Mouse (Mus musculus) myocyte (in vitro differentiated cells): ENCODE data around the gene Gng11. TPM values are rescaled to one million over a fixed set of nuclear protein-coding genes. Genes with fewer than 3 reads are reported as not detected.

ENCODE experiments used
- H3K27me3 ChIP-seq: one replicate; pipeline ENCODE4 v1.6.1; 2011; ENCODE audit not compliant: control insufficient read depth, insufficient read depth, insufficient read length
- H3K36me3 ChIP-seq: one replicate; pipeline ENCODE4 v1.6.1; 2011; ENCODE audit not compliant: control insufficient read depth, insufficient read depth
- H3K4me2 ChIP-seq: one replicate; pipeline ENCODE4 v1.6.1; 2011; ENCODE audit warnings: low read depth, control low read depth
- H3K4me3 ChIP-seq: one replicate; pipeline ENCODE4 v1.5.1; 2011; ENCODE audit warnings: mild to moderate bottlenecking, control low read depth, moderate library complexity
- H3K79me2 ChIP-seq: one replicate; pipeline ENCODE4 v1.6.1; 2011; ENCODE audit not compliant: control insufficient read depth, insufficient read depth
- H3ac ChIP-seq: one replicate; pipeline ENCODE4 v1.6.1; 2011; ENCODE audit not compliant: control insufficient read depth, insufficient read length
- CEBPB ChIP-seq: IDR thresholded peaks from 2 replicates; pipeline ENCODE4 v1.6.1; 2011; ENCODE audit warnings: mild to moderate bottlenecking, moderate library complexity; ENCODE audit not compliant: poor library complexity, insufficient read depth, severe bottlenecking
- E2F4 ChIP-seq: IDR thresholded peaks from one replicate; pipeline ENCODE4 v1.6.1; 2011; ENCODE audit warnings: mild to moderate bottlenecking, control low read depth, moderate library complexity; ENCODE audit not compliant: insufficient read depth
- MAX ChIP-seq: IDR thresholded peaks from one replicate; pipeline ENCODE4 v1.6.1; 2011; ENCODE audit warnings: low read depth, mild to moderate bottlenecking, control low read depth
- MYOD1 ChIP-seq, 3 experiments: IDR thresholded peaks; one replicate each; pipeline ENCODE4 v1.6.1; 2011; ENCODE audit warnings: control low read depth in 2 of 3, low read depth in 2 of 3, mild to moderate bottlenecking in 2 of 3, moderate library complexity in 1 of 3; ENCODE audit not compliant: insufficient read length in 2 of 3, control insufficient read depth in 1 of 3
- MYOG ChIP-seq, 3 experiments: IDR thresholded peaks; one replicate each; pipeline ENCODE4 v1.6.1; 2011; ENCODE audit warnings: control low read depth in 2 of 3, low read depth in 2 of 3, mild to moderate bottlenecking in 2 of 3; ENCODE audit not compliant: insufficient read length in 2 of 3, control insufficient read depth in 1 of 3, insufficient read depth in 1 of 3
- POLR2A ChIP-seq: IDR thresholded peaks from one replicate; pipeline ENCODE4 v1.6.1; 2011; ENCODE audit warnings: low read depth, mild to moderate bottlenecking, control low read depth, moderate library complexity; ENCODE audit not compliant: insufficient read length
- POLR2AphosphoS2 ChIP-seq: IDR thresholded peaks from one replicate; pipeline ENCODE4 v1.6.1; 2011; ENCODE audit warnings: low read depth, control low read depth; ENCODE audit not compliant: insufficient read length
- REST ChIP-seq: IDR thresholded peaks from one replicate; pipeline ENCODE4 v1.6.1; 2011; ENCODE audit warnings: mild to moderate bottlenecking, control low read depth, moderate library complexity; ENCODE audit not compliant: insufficient read depth, insufficient read length
- SRF ChIP-seq: IDR thresholded peaks from one replicate; pipeline ENCODE4 v1.6.1; 2011; ENCODE audit warnings: low read depth; ENCODE audit not compliant: control insufficient read depth, insufficient read length
- TCF12 ChIP-seq: IDR thresholded peaks from one replicate; pipeline ENCODE4 v1.6.1; 2011; ENCODE audit warnings: mild to moderate bottlenecking, control low read depth; ENCODE audit not compliant: poor library complexity, insufficient read depth, severe bottlenecking
- TCF3 ChIP-seq: IDR thresholded peaks from one replicate; pipeline ENCODE4 v1.6.1; 2011; ENCODE audit warnings: low read depth, control low read depth; ENCODE audit not compliant: insufficient read length
- USF1 ChIP-seq: IDR thresholded peaks from one replicate; pipeline ENCODE4 v1.6.1; 2011; ENCODE audit warnings: low read depth, mild to moderate bottlenecking, control low read depth, moderate library complexity
- polyA plus RNA-seq: library from polyadenylated mRNA; unstranded; fragments of >200 nt; fragmentation: generic; extraction: Trizol; gene quantifications from one replicate; pipeline ENCODE4 v1.2.1, GENCODE M21; 2012; ENCODE audit warnings: missing spikeins

Gene Gng11
- 19.3 TPM for polyA plus RNA-seq

- H3ac ChIP-seq: no peak within 1 kb of the TSS
- H3K27me3 ChIP-seq: no peaks in the 10 kb centered on the region
- no peaks in the 10 kb centered on the region for H3K79me2 ChIP-seq
- TF ChIP-seq REST (no peak), MAX (no peak), POLR2AphosphoS2 (no peak), SRF (peak; percentile 53), POLR2A (peak; percentile 35)
- H3K36me3 ChIP-seq: no peaks in the 10 kb centered on the region
- H3K4me3 ChIP-seq: peak within 1 kb of the TSS; percentile 23
- H3K4me2 ChIP-seq: peak within 1 kb of the TSS; percentile 64
These were observed at the start of gene Gng11 for GRCm38 (mm10) chr6:4003890-4004306. Gene Gng11, plus strand, starts transcription at chr6:4003904.

- no peaks in the 10 kb centered on the region for H3K27me3 ChIP-seq
- H3K4me2 ChIP-seq: no peak overlapping the region
- H3K4me3 ChIP-seq: no peak overlapping the region
- H3ac ChIP-seq: no peak overlapping the region
- no peaks in the 10 kb centered on the region for H3K79me2 ChIP-seq
- TF ChIP-seq MYOD1 (IDR thresholded peaks at IDR 0.05; ENCODE audit: control insufficient read depth in 1 of 3, insufficient read length in 2 of 3, low read depth in 2 of 3): no peak
- no peak for TF ChIP-seq TCF3
- TF ChIP-seq POLR2A: no peak
- no peak for TF ChIP-seq MAX
- no peak for TF ChIP-seq USF1
- no peaks in the 10 kb centered on the region for H3K36me3 ChIP-seq
These were observed 48.7 kb upstream of the Gng11 start for GRCm38 (mm10) chr6:3954969-3955368.

- TF ChIP-seq REST (no peak), MYOD1 (IDR thresholded peaks at IDR 0.05; ENCODE audit: control insufficient read depth in 1 of 3, insufficient read length in 2 of 3, low read depth in 2 of 3) (no peak), E2F4 (no peak), SRF (no peak), POLR2A (no peak), TCF12 (no peak), MAX (no peak), MYOG (IDR thresholded peaks at IDR 0.05; ENCODE audit: control insufficient read depth in 1 of 3, insufficient read depth in 1 of 3, insufficient read length in 2 of 3, low read depth in 2 of 3) (no peak), CEBPB (no peak), USF1 (no peak), POLR2AphosphoS2 (no peak), TCF3 (no peak)
- Histone ChIP-seq H3K27me3 (no peaks in the 10 kb centered on the region), H3K79me2 (no peaks in the 10 kb centered on the region), H3K36me3 (no peaks in the 10 kb centered on the region), H3K4me2 (no peak overlapping the region), H3ac (no peak overlapping the region), H3K4me3 (no peak overlapping the region)
These were observed 35.8 kb upstream of the Gng11 start for GRCm38 (mm10) chr6:3967676-3968626.

GRCm38 (mm10) chr6:3973679-3974078, 30.0 kb upstream of the Gng11 start:
- TF ChIP-seq POLR2AphosphoS2 (no peak), E2F4 (no peak), TCF12 (no peak), POLR2A (no peak), TCF3 (no peak), MAX (no peak), USF1 (no peak), MYOD1 (IDR thresholded peaks at IDR 0.05; ENCODE audit: control insufficient read depth in 1 of 3, insufficient read length in 2 of 3, low read depth in 2 of 3) (no peak), SRF (no peak), MYOG (IDR thresholded peaks at IDR 0.05; ENCODE audit: control insufficient read depth in 1 of 3, insufficient read depth in 1 of 3, insufficient read length in 2 of 3, low read depth in 2 of 3) (no peak), REST (no peak), CEBPB (no peak)
- Histone ChIP-seq H3K27me3 (no peaks in the 10 kb centered on the region), H3K4me2 (no peak overlapping the region), H3K79me2 (no peaks in the 10 kb centered on the region), H3K4me3 (no peak overlapping the region), H3ac (no peak overlapping the region), H3K36me3 (no peaks in the 10 kb centered on the region)

GRCm38 (mm10) chr6:3982661-3983284, 20.9 kb upstream of the Gng11 start:
- no peaks in the 10 kb centered on the region for H3K36me3 ChIP-seq
- no peak overlapping the region for H3ac ChIP-seq
- no peak overlapping the region for H3K4me3 ChIP-seq
- TF ChIP-seq MAX (no peak), E2F4 (no peak), REST (no peak), MYOD1 (IDR thresholded peaks at IDR 0.05; ENCODE audit: control insufficient read depth in 1 of 3, insufficient read length in 2 of 3, low read depth in 2 of 3) (no peak), TCF3 (no peak), TCF12 (no peak), SRF (no peak)
- no peak overlapping the region for H3K4me2 ChIP-seq
- no peaks in the 10 kb centered on the region for H3K79me2 ChIP-seq
- no peaks in the 10 kb centered on the region for H3K27me3 ChIP-seq
